Mouse (Mus musculus) forebrain, embryonic 16.5 days (tissue): ENCODE measurements at regions not wholly inside any gene's neighbourhood (a gene's known extent, or its start where the extent isn't known, plus 50 kb on each side); places are given as distances from the start of the nearest gene placed in this dataset.

Source experiments
- ATAC-seq: fragments of 200-750 bp; cut with Nextera tagmentation; 2 replicates; pipeline ENCODE4 v1.8.0; 2017; ENCODE audit warnings: mild to moderate bottlenecking, moderate library complexity
- H3K27ac ChIP-seq: fragments of 300-500 bp; sonication (generic); 2 replicates; pipeline ENCODE4 v1.5.1; 2014; ENCODE audit warnings: low read length, control low read depth
- H3K27me3 ChIP-seq: fragments of 300-500 bp; sonication (generic); replicated peaks from 2 replicates; pipeline ENCODE4 v1.6.1; 2014; ENCODE audit warnings: low read length; ENCODE audit not compliant: control insufficient read depth, insufficient read depth
- H3K36me3 ChIP-seq: fragments of 300-500 bp; sonication (generic); 2 replicates; pipeline ENCODE4 v1.6.1; 2014; ENCODE audit not compliant: control insufficient read depth, insufficient read depth
- H3K4me1 ChIP-seq: fragments of 300-500 bp; sonication (generic); replicated peaks from 2 replicates; pipeline ENCODE4 v1.6.1; 2014; ENCODE audit warnings: low read length; ENCODE audit not compliant: control insufficient read depth, insufficient read depth
- H3K4me2 ChIP-seq: fragments of 300-500 bp; sonication (generic); 2 replicates; pipeline ENCODE4 v1.6.1; 2014; ENCODE audit warnings: mild to moderate bottlenecking, low read length, control low read depth
- H3K4me3 ChIP-seq: fragments of 300-500 bp; sonication (generic); replicated peaks from 2 replicates; pipeline ENCODE4 v1.5.1; 2014; ENCODE audit warnings: mild to moderate bottlenecking, low read length, control low read depth
- H3K9ac ChIP-seq: fragments of 300-500 bp; sonication (generic); replicated peaks from 2 replicates; pipeline ENCODE4 v1.6.1; 2014; ENCODE audit warnings: low read depth, low read length, control low read depth
- H3K9me3 ChIP-seq: fragments of 300-500 bp; sonication (generic); 2 replicates; pipeline ENCODE4 v1.6.1; 2016; ENCODE audit warnings: low read length; ENCODE audit not compliant: control insufficient read depth
- WGBS: fragments of 180-500 bp; shearing (Covaris S2); extraction: QIAGEN DNeasy Blood & Tissue Kit; methylation state at CpG from one replicate; pipeline ENCODE4 v1.1.7; 2014; 5-methylcytosine and 5-hydroxymethylcytosine counted together

GRCm38 (mm10) chr13:10741391-10741790 lies 380.7 kb upstream of the Chrm3 start:
- H3K4me1 ChIP-seq: no peaks in the 10 kb centered on the region
- H3K36me3 ChIP-seq: no peaks in the 10 kb centered on the region
- H3K4me3 ChIP-seq: no peak overlapping the region
- no peak overlapping the region for H3K27ac ChIP-seq
- no peaks in the 10 kb centered on the region for H3K27me3 ChIP-seq
- no peak for ATAC-seq
- no peaks in the 10 kb centered on the region for H3K9me3 ChIP-seq
- no peak overlapping the region for H3K9ac ChIP-seq
- WGBS: 83% methylated on average over 2 of the region's 2 CpGs
- H3K4me2 ChIP-seq: no peak overlapping the region

GRCm38 (mm10) chr13:10725745-10726171 lies 365.1 kb upstream of the Chrm3 start:
- Histone ChIP-seq H3K27ac (no peak overlapping the region), H3K4me2 (no peak overlapping the region), H3K9ac (no peak overlapping the region), H3K9me3 (no peaks in the 10 kb centered on the region), H3K4me3 (no peak overlapping the region), H3K36me3 (no peaks in the 10 kb centered on the region), H3K4me1 (peaks cover 8% of the 10 kb centered on the region), H3K27me3 (no peaks in the 10 kb centered on the region)
- 15% methylated on average over 3 of the region's 3 CpGs for WGBS
- ATAC-seq: peak; percentile 93

- Histone ChIP-seq H3K4me2 (no peak overlapping the region), H3K9me3 (no peaks in the 10 kb centered on the region), H3K27me3 (no peaks in the 10 kb centered on the region), H3K27ac (no peak overlapping the region), H3K9ac (no peak overlapping the region), H3K36me3 (no peaks in the 10 kb centered on the region), H3K4me1 (peaks cover 8% of the 10 kb centered on the region), H3K4me3 (no peak overlapping the region)
- WGBS: 16% methylated on average over 5 of the region's 5 CpGs
- ATAC-seq: peak; percentile 53
Measured at GRCm38 (mm10) chr13:10725335-10725734, 364.7 kb upstream of the Chrm3 start.

- Histone ChIP-seq H3K4me3 (no peak overlapping the region), H3K27ac (no peak overlapping the region), H3K27me3 (no peaks in the 10 kb centered on the region), H3K36me3 (no peaks in the 10 kb centered on the region), H3K4me1 (peaks cover 4% of the 10 kb centered on the region; the same call in 1 of the 2 replicates), H3K9ac (no peak overlapping the region), H3K4me2 (no peak overlapping the region), H3K9me3 (no peaks in the 10 kb centered on the region)
- 88% methylated on average over 3 of the region's 3 CpGs for WGBS
- ATAC-seq: no peak
Measured at GRCm38 (mm10) chr13:10720639-10721038, 360.0 kb upstream of the Chrm3 start.

GRCm38 (mm10) chr13:10711451-10711850 lies 350.8 kb upstream of the Chrm3 start:
- H3K27me3 ChIP-seq: no peaks in the 10 kb centered on the region
- H3K9ac ChIP-seq: no peak overlapping the region
- no peaks in the 10 kb centered on the region for H3K36me3 ChIP-seq
- no peak overlapping the region for H3K4me3 ChIP-seq
- no peaks in the 10 kb centered on the region for H3K9me3 ChIP-seq
- no peak overlapping the region for H3K4me2 ChIP-seq
- H3K27ac ChIP-seq: no peak overlapping the region
- H3K4me1 ChIP-seq: no peaks in the 10 kb centered on the region
- ATAC-seq: no peak
- WGBS: 55% methylated on average over 5 of the region's 5 CpGs

- 89% methylated on average over 4 of the region's 4 CpGs for WGBS
- H3K9me3 ChIP-seq: no peaks in the 10 kb centered on the region
- H3K4me2 ChIP-seq: no peak overlapping the region
- ATAC-seq: no peak
- no peak overlapping the region for H3K9ac ChIP-seq
- H3K4me3 ChIP-seq: no peak overlapping the region
- no peaks in the 10 kb centered on the region for H3K4me1 ChIP-seq
- no peak overlapping the region for H3K27ac ChIP-seq
- no peaks in the 10 kb centered on the region for H3K27me3 ChIP-seq
- H3K36me3 ChIP-seq: no peaks in the 10 kb centered on the region
Measured at GRCm38 (mm10) chr13:10710909-10711308, 350.3 kb upstream of the Chrm3 start.

- Histone ChIP-seq H3K4me2 (no peak overlapping the region), H3K27ac (no peak overlapping the region), H3K27me3 (no peaks in the 10 kb centered on the region), H3K9me3 (no peaks in the 10 kb centered on the region), H3K4me3 (no peak overlapping the region), H3K9ac (no peak overlapping the region), H3K36me3 (no peaks in the 10 kb centered on the region), H3K4me1 (no peaks in the 10 kb centered on the region)
- whole genome bisulfite sequencing: 94% methylated on average over 5 of the region's 5 CpGs
- ATAC-seq: no peak
Measured at GRCm38 (mm10) chr13:10697146-10697545, 336.5 kb upstream of the Chrm3 start.

- no peaks in the 10 kb centered on the region for H3K27me3 ChIP-seq
- no peaks in the 10 kb centered on the region for H3K36me3 ChIP-seq
- WGBS: 76% methylated on average over 1 of the region's 1 CpGs
- no peak overlapping the region for H3K4me3 ChIP-seq
- no peak overlapping the region for H3K9ac ChIP-seq
- no peak overlapping the region for H3K4me2 ChIP-seq
- no peaks in the 10 kb centered on the region for H3K9me3 ChIP-seq
- no peaks in the 10 kb centered on the region for H3K4me1 ChIP-seq
- H3K27ac ChIP-seq: no peak overlapping the region
- ATAC-seq: no peak
Measured at GRCm38 (mm10) chr13:10696181-10696977, 335.7 kb upstream of the Chrm3 start.

GRCm38 (mm10) chr13:10691307-10691706 lies 330.7 kb upstream of the Chrm3 start:
- no peaks in the 10 kb centered on the region for H3K4me1 ChIP-seq
- no peak overlapping the region for H3K4me3 ChIP-seq
- ATAC-seq: no peak
- H3K27me3 ChIP-seq: no peaks in the 10 kb centered on the region
- H3K9me3 ChIP-seq: no peaks in the 10 kb centered on the region
- no peak overlapping the region for H3K9ac ChIP-seq
- no peak overlapping the region for H3K27ac ChIP-seq
- H3K4me2 ChIP-seq: no peak overlapping the region
- WGBS: 8% methylated on average over 2 of the region's 2 CpGs
- H3K36me3 ChIP-seq: no peaks in the 10 kb centered on the region
